Mouse (Mus musculus) hindbrain, postnatal 0 days (tissue): Measurements from ENCODE around the gene Gm13089. TPM values are rescaled to one million over a fixed set of nuclear protein-coding genes. Genes with fewer than 3 reads are reported as not detected.
"Not testable (repeated sequence)": the region's sequence is repeated elsewhere in the genome, so short reads cannot be mapped to it uniquely, and the experiment has no call there.

Experiments used
- ATAC-seq: fragments of 200-750 bp; cut with Nextera tagmentation; 2 replicates; pipeline ENCODE4 v1.8.0; 2017; ENCODE audit warnings: mild to moderate bottlenecking, moderate TSS enrichment, moderate library complexity
- DNase-seq: peaks from one replicate; pipeline ENCODE4 v3.0.0-alpha.2; 2015; ENCODE audit warnings: low spot score
- H3K27ac ChIP-seq: fragments of 300-500 bp; sonication (generic); 2 replicates; pipeline ENCODE4 v1.5.1; 2014; ENCODE audit warnings: mild to moderate bottlenecking
- H3K27me3 ChIP-seq: fragments of 300-500 bp; sonication (generic); 2 replicates; pipeline ENCODE4 v1.6.1; 2014; ENCODE audit warnings: low read length, mixed read lengths; ENCODE audit not compliant: insufficient read depth
- H3K36me3 ChIP-seq: fragments of 300-500 bp; sonication (generic); 2 replicates; pipeline ENCODE4 v1.6.1; 2014; ENCODE audit warnings: low read length, mixed read lengths; ENCODE audit not compliant: insufficient read depth
- H3K4me1 ChIP-seq: fragments of 300-500 bp; sonication (generic); 2 replicates; pipeline ENCODE4 v1.6.1; 2014; ENCODE audit warnings: antibody characterized with exemption, low read length, mixed read lengths; ENCODE audit not compliant: insufficient read depth
- H3K4me2 ChIP-seq: fragments of 300-500 bp; sonication (generic); 2 replicates; pipeline ENCODE4 v1.6.1; 2014; ENCODE audit warnings: low read depth, mild to moderate bottlenecking, low read length, moderate library complexity, mixed read lengths
- H3K4me3 ChIP-seq: fragments of 300-500 bp; sonication (generic); 2 replicates; pipeline ENCODE4 v1.5.1; 2014; ENCODE audit warnings: low read length
- H3K9ac ChIP-seq: fragments of 300-500 bp; sonication (generic); replicated peaks from 2 replicates; pipeline ENCODE4 v1.6.1; 2014; ENCODE audit warnings: mild to moderate bottlenecking, low read length, moderate library complexity, mixed read lengths
- H3K9me3 ChIP-seq: fragments of 300-500 bp; sonication (generic); 2 replicates; pipeline ENCODE4 v1.6.1; 2016; ENCODE audit warnings: low read length, mixed read lengths
- CTCF ChIP-seq: IDR thresholded peaks from 2 replicates; pipeline ENCODE4 v1.5.1; 2016; ENCODE audit warnings: antibody characterized with exemption, control low read depth, low read depth
- WGBS: fragments of 180-500 bp; shearing (Covaris S2); extraction: QIAGEN DNeasy Blood & Tissue Kit; methylation state at CpG from one replicate; pipeline ENCODE4 v1.1.7; 2014; 5-methylcytosine and 5-hydroxymethylcytosine counted together
- polyA plus RNA-seq: library from polyadenylated mRNA; unstranded; fragments of >200 nt; fragmentation: Nextera tagmentation; extraction: Ambion mirVana; gene quantifications from 2 replicates; pipeline ENCODE4 v1.2.1, GENCODE M21; 2015
- total RNA-seq: library from RNA; depleted of rRNA; stranded (reverse); fragments of >200 nt; gene quantifications from 2 replicates; pipeline ENCODE4 v1.2.3, GENCODE M21; 2014; rRNA removed

The Gm13089 gene
- total RNA-seq (not detected in 2 replicates), polyA plus RNA-seq (not detected in 2 replicates)

DNA sequence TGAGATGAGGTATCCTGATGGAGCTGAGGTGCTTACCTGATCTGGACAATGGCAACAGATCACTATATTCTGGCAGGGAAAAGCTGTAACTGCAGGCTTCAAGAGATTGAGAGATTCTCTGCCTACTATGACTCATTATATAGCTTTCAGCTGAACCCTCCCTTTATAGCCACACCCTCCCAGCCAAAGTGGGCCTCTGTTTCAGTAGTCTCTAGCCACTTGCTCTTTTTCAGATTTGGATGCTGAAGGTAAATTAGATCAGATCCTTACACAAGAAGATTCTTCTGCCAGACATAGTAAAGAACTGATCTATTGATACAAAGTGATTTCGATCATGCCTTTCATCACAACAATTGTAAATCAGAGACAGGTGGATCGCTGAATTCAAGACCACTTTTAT, at the start of gene Gm13089:
Gm13089 (minus strand) TSS at position 101 of the 400 bp plus-strand sequence.
- DNase-seq: no peak
- Histone ChIP-seq H3K27ac (no peak within 1 kb of the TSS), H3K36me3 (no peaks in the 10 kb centered on the region), H3K27me3 (no peaks in the 10 kb centered on the region), H3K4me1 (no peaks in the 10 kb centered on the region), H3K4me2 (no peak within 1 kb of the TSS), H3K4me3 (no peak within 1 kb of the TSS), H3K9ac (no peak within 1 kb of the TSS), H3K9me3 (peaks cover 27% of the 10 kb centered on the region)
- TF ChIP-seq CTCF: no peak
- 82% methylated on average over 2 of the region's 2 CpGs for WGBS
- ATAC-seq: no peak

DNA sequence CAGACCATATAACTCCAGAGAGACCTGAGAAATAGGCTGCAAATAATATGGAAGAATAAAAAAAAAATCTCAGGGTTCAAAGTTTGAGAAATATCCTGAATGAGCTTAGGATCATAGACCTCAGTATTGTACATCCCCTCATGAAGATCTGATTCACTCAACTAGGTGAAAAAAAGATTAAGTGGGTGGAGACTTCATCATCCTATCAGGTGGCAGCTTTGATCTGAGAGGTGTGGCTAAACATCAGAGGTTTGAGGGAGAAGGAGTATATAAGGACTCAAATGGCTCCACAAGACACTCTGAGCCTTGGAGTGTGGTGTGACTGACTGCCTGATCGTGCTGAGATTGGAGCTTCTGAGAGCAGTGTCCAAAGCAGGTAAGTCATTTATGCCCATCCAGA, 16.6 kb upstream of the Gm13089 start, which contains the start of gene Gm13078:
Gm13078 (plus strand) TSS at position 301 of the 400 bp plus-strand sequence.
- DNase-seq: no peak
- Histone ChIP-seq H3K36me3 (no peaks in the 10 kb centered on the region), H3K4me3 (no peak within 1 kb of the TSS), H3K27ac (no peak within 1 kb of the TSS), H3K27me3 (no peaks in the 10 kb centered on the region), H3K4me2 (no peak within 1 kb of the TSS), H3K9me3 (peaks cover 8% of the 10 kb centered on the region), H3K4me1 (no peaks in the 10 kb centered on the region), H3K9ac (no peak within 1 kb of the TSS)
- WGBS: 89% methylated on average over 1 of the region's 1 CpGs
- no peak for ATAC-seq
- no peak for TF ChIP-seq CTCF

DNA sequence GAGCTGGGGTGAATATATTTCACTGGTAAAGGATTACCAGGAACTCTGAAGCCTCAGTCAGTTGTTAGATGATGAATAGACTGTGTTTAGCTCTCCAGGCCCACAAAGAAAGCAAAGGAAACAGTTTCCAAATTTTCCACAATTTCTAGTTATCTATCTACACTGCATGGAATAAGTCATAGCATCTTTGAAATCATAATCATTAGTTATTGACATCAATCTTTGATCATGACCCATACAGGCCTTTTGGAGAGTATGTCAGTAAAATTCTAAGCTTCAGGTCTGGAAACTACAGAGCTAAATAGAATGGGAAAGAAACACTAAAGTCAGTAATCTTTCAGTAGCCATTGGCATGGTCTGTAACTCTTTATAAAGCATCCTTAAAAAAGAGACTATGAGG, 45.4 kb downstream of the Gm13089 start, which contains the start of gene Gm13088:
Gm13088 (minus strand) TSS at position 101 of the 400 bp plus-strand sequence.
- H3K27ac ChIP-seq, H3K4me1 ChIP-seq, H3K4me2 ChIP-seq, DNase-seq, H3K9me3 ChIP-seq, H3K9ac ChIP-seq, H3K36me3 ChIP-seq, H3K27me3 ChIP-seq, ATAC-seq, H3K4me3 ChIP-seq: not testable (repeated sequence)

Other genes starting within 250 kb of the Gm13089 start
- not detected in 2 replicates for gene Gm13043, start 191.4 kb downstream of the Gm13089 start, total RNA-seq
- gene Gm13043, start 191.4 kb downstream of the Gm13089 start, polyA plus RNA-seq: not detected in 2 replicates
- not detected in 2 replicates for gene Gm13040, start 166.8 kb downstream of the Gm13089 start, total RNA-seq
- gene Gm13040, start 166.8 kb downstream of the Gm13089 start, polyA plus RNA-seq: not detected in 2 replicates
- not detected in 2 replicates for gene BC080695, start 151.0 kb downstream of the Gm13089 start, total RNA-seq
- not detected in 2 replicates for gene BC080695, start 151.0 kb downstream of the Gm13089 start, polyA plus RNA-seq
- not detected in 2 replicates for gene Gm13057, start 151.0 kb downstream of the Gm13089 start, total RNA-seq
- not detected in 2 replicates for gene Gm13057, start 151.0 kb downstream of the Gm13089 start, polyA plus RNA-seq
- not detected in 2 replicates for gene Gm13083, start 87.7 kb downstream of the Gm13089 start, total RNA-seq
- not detected in 2 replicates for gene Gm13083, start 87.7 kb downstream of the Gm13089 start, polyA plus RNA-seq
- not detected in 2 replicates for gene Gm13088, start 45.5 kb downstream of the Gm13089 start, total RNA-seq
- not detected in 2 replicates for gene Gm13088, start 45.5 kb downstream of the Gm13089 start, polyA plus RNA-seq
- not detected in 2 replicates for gene Gm13078, start 16.7 kb upstream of the Gm13089 start, total RNA-seq
- not detected in 2 replicates for gene Gm13078, start 16.7 kb upstream of the Gm13089 start, polyA plus RNA-seq
- not detected in 2 replicates for gene Gm13023, start 86.6 kb upstream of the Gm13089 start, total RNA-seq
- gene Gm13023, start 86.6 kb upstream of the Gm13089 start, polyA plus RNA-seq: not detected in 2 replicates
- gene Gm13084, start 113.4 kb upstream of the Gm13089 start, total RNA-seq: not detected in 2 replicates
- not detected in 2 replicates for gene Gm13084, start 113.4 kb upstream of the Gm13089 start, polyA plus RNA-seq
- not detected in 2 replicates for gene Gm13103, start 143.8 kb upstream of the Gm13089 start, total RNA-seq
- gene Gm13103, start 143.8 kb upstream of the Gm13089 start, polyA plus RNA-seq: not detected in 2 replicates
- gene Pramef6, start 197.7 kb upstream of the Gm13089 start, total RNA-seq: not detected in 2 replicates
- gene Pramef6, start 197.7 kb upstream of the Gm13089 start, polyA plus RNA-seq: not detected in 2 replicates
- not detected in 2 replicates for gene Pramef25, start 248.3 kb upstream of the Gm13089 start, total RNA-seq
- not detected in 2 replicates for gene Pramef25, start 248.3 kb upstream of the Gm13089 start, polyA plus RNA-seq